Mouse (Mus musculus) heart, postnatal 0 days (tissue): ENCODE results near the gene Trim10. TPM values are rescaled to one million over a fixed set of nuclear protein-coding genes. Genes with fewer than 3 reads are reported as not detected.
A peak's percentile ranks its signal among the peaks of the same experiment; 100 is the strongest.

Experiments used
- ATAC-seq: fragments of 200-750 bp; cut with Nextera tagmentation; 2 replicates; pipeline ENCODE4 v1.8.0; 2017; ENCODE audit warnings: low read depth, moderate number of reproducible peaks, moderate library complexity; ENCODE audit not compliant: insufficient read depth
- DNase-seq: peaks from one replicate; pipeline ENCODE4 v3.0.0-alpha.2; 2016; ENCODE audit warnings: low spot score
- H3K27ac ChIP-seq: fragments of 300-500 bp; sonication (generic); 2 replicates; pipeline ENCODE4 v1.5.1; 2014; ENCODE audit warnings: low read depth, mild to moderate bottlenecking
- H3K27me3 ChIP-seq: fragments of 300-500 bp; sonication (generic); 2 replicates; pipeline ENCODE4 v1.6.1; 2014; ENCODE audit warnings: low read length, mixed read lengths; ENCODE audit not compliant: control insufficient read depth, insufficient read depth
- H3K36me3 ChIP-seq: fragments of 300-500 bp; sonication (generic); replicated peaks from 2 replicates; pipeline ENCODE4 v1.6.1; 2014; ENCODE audit warnings: low read length, mixed read lengths; ENCODE audit not compliant: control insufficient read depth, insufficient read depth
- H3K4me1 ChIP-seq: fragments of 300-500 bp; sonication (generic); 2 replicates; pipeline ENCODE4 v1.6.1; 2014; ENCODE audit warnings: antibody characterized with exemption; ENCODE audit not compliant: control insufficient read depth, insufficient read depth
- H3K4me2 ChIP-seq: fragments of 300-500 bp; sonication (generic); 2 replicates; pipeline ENCODE4 v1.6.1; 2014; ENCODE audit warnings: low read depth, mild to moderate bottlenecking, low read length, moderate library complexity
- H3K4me3 ChIP-seq: fragments of 300-500 bp; sonication (generic); 2 replicates; pipeline ENCODE4 v1.5.1; 2014; ENCODE audit warnings: low read depth, low read length
- H3K9ac ChIP-seq: fragments of 300-500 bp; sonication (generic); replicated peaks from 2 replicates; pipeline ENCODE4 v1.6.1; 2014; ENCODE audit warnings: low read depth, low read length, mixed read lengths
- H3K9me3 ChIP-seq: fragments of 300-500 bp; sonication (generic); replicated peaks from 2 replicates; pipeline ENCODE4 v1.6.1; 2016; ENCODE audit warnings: low read length; ENCODE audit not compliant: control insufficient read depth
- CTCF ChIP-seq: IDR thresholded peaks from 2 replicates; pipeline ENCODE4 v1.5.1; 2016; ENCODE audit warnings: antibody characterized with exemption, control low read depth, low read depth
- EP300 ChIP-seq: IDR thresholded peaks from 2 replicates; pipeline ENCODE4 v1.6.1; 2016; ENCODE audit warnings: antibody characterized with exemption, low read depth
- WGBS: fragments of 180-500 bp; shearing (Covaris S2); extraction: QIAGEN DNeasy Blood & Tissue Kit; methylation state at CpG from one replicate; pipeline ENCODE4 v1.1.7; 2014; 5-methylcytosine and 5-hydroxymethylcytosine counted together
- polyA plus RNA-seq: library from polyadenylated mRNA; unstranded; fragments of >200 nt; fragmentation: Nextera tagmentation; extraction: Ambion mirVana; gene quantifications from 2 replicates; pipeline ENCODE4 v1.2.1, GENCODE M21; 2015
- total RNA-seq: library from RNA; depleted of rRNA; stranded (reverse); fragments of >200 nt; gene quantifications from 2 replicates; pipeline ENCODE4 v1.2.3, GENCODE M21; 2014; ENCODE audit warnings: low replicate concordance; rRNA removed

Gene Trim10
- total and polyA plus RNA-seq, 2 experiments from 2014 or later: 0.15 to 0.97 TPM

DNA sequence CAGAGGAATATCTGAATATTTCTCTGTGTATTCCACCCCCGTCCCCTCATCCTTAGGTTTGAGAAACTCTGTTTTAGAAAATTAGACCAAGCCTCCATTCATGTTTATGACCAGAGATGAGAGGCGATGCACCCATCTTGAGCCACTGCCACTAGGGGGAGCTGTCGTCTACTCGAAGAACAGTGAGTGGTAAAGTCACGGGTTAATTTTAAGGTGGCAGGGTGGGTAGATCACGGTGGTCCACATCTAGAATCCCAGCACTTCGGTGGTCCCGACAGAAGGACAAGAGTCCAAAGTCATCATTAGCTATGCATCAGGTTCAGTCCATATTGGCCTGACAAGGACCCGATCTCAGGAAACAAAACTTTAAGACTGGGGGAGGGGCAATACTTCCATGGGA is 45.7 kb downstream of the Trim10 start:
- DNase-seq (no peak), ATAC-seq (no peak)
- Histone ChIP-seq H3K27ac (no peak overlapping the region), H3K27me3 (peaks cover 20% of the 10 kb centered on the region), H3K4me2 (no peak overlapping the region), H3K4me1 (no peaks in the 10 kb centered on the region), H3K9ac (no peak overlapping the region), H3K36me3 (no peaks in the 10 kb centered on the region), H3K4me3 (no peak overlapping the region), H3K9me3 (no peaks in the 10 kb centered on the region)
- WGBS: 11% methylated on average over 9 of the region's 9 CpGs
- TF ChIP-seq CTCF (peak; percentile 76), EP300 (no peak)

DNA sequence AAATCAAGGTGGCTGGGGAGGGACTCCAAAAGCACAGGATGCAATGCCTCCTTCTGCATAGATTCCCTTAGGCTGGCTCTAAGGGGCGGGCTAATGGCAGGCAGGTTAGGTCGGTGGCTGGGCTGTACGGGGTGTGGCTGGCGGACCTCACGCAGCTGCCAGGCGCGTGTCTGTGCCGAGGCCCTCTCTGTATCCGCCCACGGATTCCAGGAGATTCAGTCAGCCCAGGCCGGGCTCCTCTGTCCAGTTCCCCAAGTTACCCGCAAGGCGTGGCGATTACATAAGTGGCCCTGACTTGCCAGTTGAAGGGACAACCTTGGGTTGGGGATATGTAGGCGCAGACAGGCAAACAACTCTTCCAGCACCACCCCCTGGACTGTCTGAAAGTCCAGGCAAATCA is 50.9 kb downstream of the Trim10 start:
- no peaks in the 10 kb centered on the region for H3K4me1 ChIP-seq
- H3K9me3 ChIP-seq: no peaks in the 10 kb centered on the region
- DNase-seq (no peak), ATAC-seq (no peak)
- H3K4me2 ChIP-seq: no peak overlapping the region
- 46% methylated on average over 15 of the region's 15 CpGs for WGBS
- TF ChIP-seq CTCF (no peak), EP300 (no peak)
- H3K36me3 ChIP-seq: no peaks in the 10 kb centered on the region
- H3K9ac ChIP-seq: no peak overlapping the region
- no peak overlapping the region for H3K4me3 ChIP-seq
- peaks cover 21% of the 10 kb centered on the region; the same call in 1 of the 2 replicates for H3K27me3 ChIP-seq
- no peak overlapping the region for H3K27ac ChIP-seq

- Histone ChIP-seq H3K4me1 (no peaks in the 10 kb centered on the region), H3K9me3 (no peaks in the 10 kb centered on the region), H3K27me3 (0 out of 2 replicates have a peak, but pooled peaks cover 7% of the 10 kb centered on the region), H3K4me2 (no peak overlapping the region), H3K4me3 (no peak overlapping the region), H3K9ac (no peak overlapping the region), H3K36me3 (no peaks in the 10 kb centered on the region), H3K27ac (no peak overlapping the region)
- DNase-seq: no peak
- WGBS: 74% methylated on average over 4 of the region's 4 CpGs
- ATAC-seq: no peak
- TF ChIP-seq CTCF (no peak), EP300 (no peak)
These were observed 53.3 kb downstream of the Trim10 start for GRCm38 (mm10) chr17:36922715-36923114.

GRCm38 (mm10) chr17:36923491-36923890 is 54.1 kb downstream of the Trim10 start:
- no peak overlapping the region for H3K9ac ChIP-seq
- no peak overlapping the region for H3K27ac ChIP-seq
- TF ChIP-seq CTCF: no peak
- H3K27me3 ChIP-seq: 0 out of 2 replicates have a peak, but pooled peaks cover 7% of the 10 kb centered on the region
- H3K9me3 ChIP-seq: no peaks in the 10 kb centered on the region
- no peak overlapping the region for H3K4me2 ChIP-seq
- H3K36me3 ChIP-seq: no peaks in the 10 kb centered on the region
- 50% methylated on average over 4 of the region's 4 CpGs for WGBS
- H3K4me3 ChIP-seq: no peak overlapping the region
- no peaks in the 10 kb centered on the region for H3K4me1 ChIP-seq
- DNase-seq: no peak
- ATAC-seq: no peak

Other genes with a start within 250 kb of the Trim10 start
- not detected in 2 replicates for gene H2-M9, start 226.9 kb upstream of the Trim10 start, total RNA-seq
- not detected in 2 replicates for gene H2-M9, start 226.9 kb upstream of the Trim10 start, polyA plus RNA-seq
- gene H2-M1, start 197.4 kb upstream of the Trim10 start, total RNA-seq: not detected in 2 replicates
- not detected in 2 replicates for gene H2-M1, start 197.4 kb upstream of the Trim10 start, polyA plus RNA-seq
- not detected in 2 replicates for gene H2-M10.5, start 96.7 kb upstream of the Trim10 start, total RNA-seq
- not detected in 2 replicates for gene H2-M10.5, start 96.7 kb upstream of the Trim10 start, polyA plus RNA-seq
- not detected in 2 replicates for gene H2-M10.6, start 57.4 kb upstream of the Trim10 start, total RNA-seq
- not detected in 2 replicates for gene H2-M10.6, start 57.4 kb upstream of the Trim10 start, polyA plus RNA-seq
- gene Trim26, start 32.4 kb upstream of the Trim10 start, total RNA-seq: 11.4 and 13.8 TPM in 2 replicates
- 14.0 and 14.9 TPM in 2 replicates for gene Trim26, start 32.4 kb upstream of the Trim10 start, polyA plus RNA-seq
- not detected in 2 replicates for gene Trim15, start 2.4 kb upstream of the Trim10 start, total RNA-seq
- gene Trim15, start 2.4 kb upstream of the Trim10 start, polyA plus RNA-seq: not detected in 2 replicates
- gene Trim40, start 20.5 kb downstream of the Trim10 start, total RNA-seq: not detected in 2 replicates
- gene Trim40, start 20.5 kb downstream of the Trim10 start, polyA plus RNA-seq: not detected in 2 replicates
- not detected in 2 replicates for gene Trim31, start 28.5 kb downstream of the Trim10 start, total RNA-seq
- not detected in 2 replicates for gene Trim31, start 28.5 kb downstream of the Trim10 start, polyA plus RNA-seq
- gene Rnf39, start 73.3 kb downstream of the Trim10 start, total RNA-seq: 0.66 and 8.0 TPM in 2 replicates
- 0.16 TPM in 2 replicates for gene Rnf39, start 73.3 kb downstream of the Trim10 start, polyA plus RNA-seq
- 22.3 and 29.6 TPM in 2 replicates for gene Ppp1r11, start 82.2 kb downstream of the Trim10 start, total RNA-seq
- gene Ppp1r11, start 82.2 kb downstream of the Trim10 start, polyA plus RNA-seq: 84.0 and 84.4 TPM in 2 replicates
- gene Znrd1, start 89.0 kb downstream of the Trim10 start, total RNA-seq: 13.4 and 20.4 TPM in 2 replicates
- 33.6 and 38.4 TPM in 2 replicates for gene Znrd1, start 89.0 kb downstream of the Trim10 start, polyA plus RNA-seq
- 2.8 TPM in 1 of 2 replicates, not detected in the other for gene Znrd1as, start 89.0 kb downstream of the Trim10 start, total RNA-seq
- gene Znrd1as, start 89.0 kb downstream of the Trim10 start, polyA plus RNA-seq: 8.2 and 10.0 TPM in 2 replicates
- gene 2410137M14Rik, start 111.7 kb downstream of the Trim10 start, total RNA-seq: not detected in 2 replicates
- 0.18 TPM in 1 of 2 replicates, not detected in the other for gene 2410137M14Rik, start 111.7 kb downstream of the Trim10 start, polyA plus RNA-seq
- gene H2-M5, start 120.0 kb downstream of the Trim10 start, total RNA-seq: not detected in 2 replicates
- gene H2-M5, start 120.0 kb downstream of the Trim10 start, polyA plus RNA-seq: 0.04 TPM in 1 of 2 replicates, not detected in the other
- 12.5 and 14.7 TPM in 2 replicates for gene Zfp57, start 131.6 kb downstream of the Trim10 start, total RNA-seq
- 9.2 and 10.0 TPM in 2 replicates for gene Zfp57, start 131.6 kb downstream of the Trim10 start, polyA plus RNA-seq
- not detected in 2 replicates for gene Mog, start 153.8 kb downstream of the Trim10 start, total RNA-seq
- gene Mog, start 153.8 kb downstream of the Trim10 start, polyA plus RNA-seq: not detected in 2 replicates
- 4.8 and 6.7 TPM in 2 replicates for gene Gabbr1, start 176.4 kb downstream of the Trim10 start, total RNA-seq
- 1.8 and 1.9 TPM in 2 replicates for gene Gabbr1, start 176.4 kb downstream of the Trim10 start, polyA plus RNA-seq
- gene Olfr90, start 218.9 kb downstream of the Trim10 start, total RNA-seq: not detected in 2 replicates
- not detected in 2 replicates for gene Olfr90, start 218.9 kb downstream of the Trim10 start, polyA plus RNA-seq
- gene Olfr91, start 228.7 kb downstream of the Trim10 start, total RNA-seq: not detected in 2 replicates
- gene Olfr91, start 228.7 kb downstream of the Trim10 start, polyA plus RNA-seq: not detected in 2 replicates